Mouse (Mus musculus): ENCODE measurements around the gene Cldn2. TPM values are rescaled to one million over a fixed set of nuclear protein-coding genes. Genes with fewer than 3 reads are reported as not detected.

Cldn2 gene
- polyA plus RNA-seq, 1 experiment from 2014 or later = not detected

Other genes starting within 250 kb of the Cldn2 start
- 34.3 and 37.0 TPM in 2 replicates for gene Rnf128, start 237.5 kb upstream of the Cldn2 start, polyA plus RNA-seq (2014; fragmentation: Nextera tagmentation; extraction: Ambion mirVana)
- gene Tbc1d8b, start 115.8 kb upstream of the Cldn2 start, polyA plus RNA-seq (2014; fragmentation: Nextera tagmentation; extraction: Ambion mirVana) = 2.1 and 2.7 TPM in 2 replicates
- 0.45 TPM in 1 of 2 replicates, not detected in the other for gene Gm15013, start 86.3 kb upstream of the Cldn2 start, polyA plus RNA-seq (2014; fragmentation: Nextera tagmentation; extraction: Ambion mirVana)
- not detected in 2 replicates for gene Ripply1, start 18.5 kb upstream of the Cldn2 start, polyA plus RNA-seq (2014; fragmentation: Nextera tagmentation; extraction: Ambion mirVana)
- gene Morc4, start 70.8 kb downstream of the Cldn2 start, polyA plus RNA-seq (2014; fragmentation: Nextera tagmentation; extraction: Ambion mirVana) = 16.8 and 18.8 TPM in 2 replicates
- gene Rbm41, start 197.8 kb downstream of the Cldn2 start, polyA plus RNA-seq (2014; fragmentation: Nextera tagmentation; extraction: Ambion mirVana) = 6.2 and 6.7 TPM in 2 replicates